ENCODE assay signal across 19 mouse cellular contexts in the genomic region with DNA sequence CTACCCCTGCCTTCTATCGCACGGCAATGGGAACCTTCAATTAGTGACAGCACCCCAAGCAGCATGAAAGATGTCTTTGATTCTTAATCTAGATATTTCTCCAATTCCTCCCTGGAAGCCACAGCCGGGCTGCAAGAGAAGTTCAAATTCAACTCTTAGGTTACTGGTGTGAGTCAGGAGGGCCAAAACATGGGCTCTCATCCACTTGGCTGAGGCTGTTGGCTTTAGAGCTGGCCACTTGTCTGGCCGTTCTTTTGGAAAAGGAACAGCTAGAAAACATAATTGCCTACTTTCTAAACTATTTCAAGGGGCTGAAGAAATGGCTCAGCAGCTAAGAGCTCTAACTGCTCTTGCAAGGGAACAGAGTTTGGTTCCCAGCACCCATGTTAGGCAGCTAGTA. TPM values are rescaled to one million over a fixed set of nuclear protein-coding genes. Genes with fewer than 3 reads are reported as not detected.
DNase-seq lines count a peak whose midpoint lies in the region; ATAC-seq lines count a peak whose summit lies in the region.
"Had no signal": no experiment of that assay in that cellular context is flagged by ENCODE, and none has a peak within 500 bp of the region (broad histone marks: within the 10 kb centered on the region; RNA-seq: fewer than 3 reads in every experiment).

No protein-coding gene starts in this region.

- intact Hi-C loops in heart, postnatal 14 days (cut with DNase I), result no loop called here
- intact Hi-C loops in gastrocnemius, postnatal 14 days (cut with DNase I; ENCODE audit: low total_unique reads), result no loop called here

- ATAC-seq in erythroid progenitor cell, adult 5-6 weeks (replicated peaks; ENCODE audit: low FRiP score, poor library complexity, severe bottlenecking), result no peak
- ATAC-seq: forebrain, embryonic 15.5 days; liver, postnatal 0 days; midbrain, embryonic 13.5 days had no signal

- peak; percentile 14 to 49 for DNase-seq in heart, postnatal 14 days
- no peak for DNase-seq in heart, adult 8-10 months (ENCODE audit: low spot score)
- DNase-seq in NIH3T3 (ENCODE audit: low read depth), result peak; percentile 68
- DNase-seq in brain, adult 2 months (ENCODE audit: low read depth, low spot score), result peak; percentile 58
- DNase-seq in gastrocnemius, postnatal 14 days, result peak; percentile 69
- DNase-seq in cerebellum, postnatal 14 days, result no peak
- no peak for DNase-seq in urinary bladder, postnatal 14 days (ENCODE audit: low spot score)
- DNase-seq: adrenal gland, postnatal 25 days; cerebellum, adult 11 months; cerebellum, adult 9-11 months; kidney, adult 2 months; kidney, postnatal 10 days; liver, postnatal 0 days; lung, postnatal 36 days; right cerebral cortex, postnatal 14 days had no signal

RNA-seq across cellular contexts. Expression of a gene that starts 51.8 kb away (rescaled TPM):
- 10 to 100 TPM; 20.6 to 24.3 TPM for total RNA-seq in heart, postnatal 14 days (2021)
- 10 to 100 TPM in 2 of 4 experiments, 1 to 10 TPM in 2; 7.3 to 14.4 (median 10.7) TPM for total RNA-seq in heart, adult 8-10 months (2022)
- total RNA-seq in gastrocnemius, postnatal 14 days (2021), result 10 to 100 TPM; 17.3 to 23.4 TPM
- total RNA-seq in erythroid progenitor cell, adult 5-6 weeks (2015; ENCODE audit: low replicate concordance), result not detected in 2 replicates
- 0.13 TPM in 1 of 2 replicates, not detected in the other for total RNA-seq in erythroid progenitor cell, adult 5-6 weeks (2017; ENCODE audit: low replicate concordance)
- total RNA-seq: MEL had no signal

Comparison
In these comparisons a context has a peak if more than half of its experiments do, and no peak if none do; other contexts are left out.
1. DNase-seq: peak in heart, postnatal 14 days (2 of 2), NIH3T3 (single experiment), brain, adult 2 months (single experiment) and gastrocnemius, postnatal 14 days (single experiment); none in heart, adult 8-10 months (single experiment), cerebellum, postnatal 14 days (0 of 2) and urinary bladder, postnatal 14 days (single experiment).
2. RNA of a gene that starts 51.8 kb away (total RNA-seq): 20.6 to 24.3 TPM in heart, postnatal 14 days, 17.3 to 23.4 TPM in gastrocnemius, postnatal 14 days and 7.3 to 14.4 TPM in heart, adult 8-10 months; 0.13 TPM in erythroid progenitor cell, adult 5-6 weeks; every median in the first group is over 4 times any median in the second.